Mouse (Mus musculus) kidney, adult 2 months (tissue): ENCODE measurements around the gene Slc25a36. TPM values are rescaled to one million over a fixed set of nuclear protein-coding genes. Genes with fewer than 3 reads are reported as not detected.

Experiments
- DNase-seq: peaks from one replicate; pipeline ENCODE4 v3.0.0; 2021
- H3K27ac ChIP-seq: fragments of 200-500 bp; 2 replicates; pipeline ENCODE4 v1.5.1; 2012; ENCODE audit warnings: low read depth, low read length, control low read depth, inconsistent platforms; ENCODE audit not compliant: insufficient read depth
- H3K27me3 ChIP-seq: fragments of 200-500 bp; replicated peaks from 2 replicates; pipeline ENCODE4 v1.6.1; 2012; ENCODE audit warnings: mild to moderate bottlenecking, moderate library complexity, low read length, inconsistent platforms; ENCODE audit not compliant: control insufficient read depth, insufficient read depth
- H3K36me3 ChIP-seq: fragments of 200-500 bp; 2 replicates; pipeline ENCODE4 v1.6.1; 2012; ENCODE audit warnings: mild to moderate bottlenecking, moderate library complexity, low read length, inconsistent platforms; ENCODE audit not compliant: control insufficient read depth, insufficient read depth
- H3K4me1 ChIP-seq: fragments of 200-500 bp; 2 replicates; pipeline ENCODE4 v1.6.1; 2011; ENCODE audit warnings: low read length; ENCODE audit not compliant: control insufficient read depth, insufficient read depth
- H3K4me3 ChIP-seq: fragments of 200-500 bp; 2 replicates; pipeline ENCODE4 v1.5.1; 2011; ENCODE audit warnings: mild to moderate bottlenecking, low read depth, low read length, control low read depth; ENCODE audit not compliant: insufficient read depth
- CTCF ChIP-seq: fragments of 200-500 bp; conservative IDR thresholded peaks from 2 replicates; pipeline ENCODE4 v1.5.1; 2011; ENCODE audit warnings: low read depth, mild to moderate bottlenecking, control low read depth, low read length, moderate library complexity, mixed read lengths; ENCODE audit not compliant: insufficient read depth, insufficient read length
- POLR2A ChIP-seq: fragments of 200-500 bp; IDR thresholded peaks from one replicate; pipeline ENCODE4 v1.6.1; 2011; ENCODE audit warnings: low read depth, low read length, control low read depth
- WGBS: fragments of 180-500 bp; shearing (Covaris S2); methylation state at CpG from one replicate; pipeline ENCODE4 v1.1.7; 2018; 5-methylcytosine and 5-hydroxymethylcytosine counted together
- polyA plus RNA-seq: library from polyadenylated mRNA; depleted of rRNA; stranded (reverse); fragments of >200 nt; gene quantifications from 2 replicates; pipeline ENCODE4 v1.2.3, GENCODE M21; 2012

The Slc25a36 gene
- polyA plus RNA-seq, 1 experiment: 45.6 TPM

GRCm38 (mm10) chr9:97143416-97143815 is 32.5 kb upstream of the Slc25a36 start:
- 79% methylated on average over 5 of the region's 5 CpGs for WGBS
- TF ChIP-seq POLR2A (no peak), CTCF (no peak)
- H3K36me3 ChIP-seq: no peaks in the 10 kb centered on the region
- H3K4me3 ChIP-seq: no peak overlapping the region
- H3K27me3 ChIP-seq: no peaks in the 10 kb centered on the region
- peaks cover 12% of the 10 kb centered on the region for H3K4me1 ChIP-seq
- peak; percentile 63 for DNase-seq
- no peak overlapping the region for H3K27ac ChIP-seq

DNA sequence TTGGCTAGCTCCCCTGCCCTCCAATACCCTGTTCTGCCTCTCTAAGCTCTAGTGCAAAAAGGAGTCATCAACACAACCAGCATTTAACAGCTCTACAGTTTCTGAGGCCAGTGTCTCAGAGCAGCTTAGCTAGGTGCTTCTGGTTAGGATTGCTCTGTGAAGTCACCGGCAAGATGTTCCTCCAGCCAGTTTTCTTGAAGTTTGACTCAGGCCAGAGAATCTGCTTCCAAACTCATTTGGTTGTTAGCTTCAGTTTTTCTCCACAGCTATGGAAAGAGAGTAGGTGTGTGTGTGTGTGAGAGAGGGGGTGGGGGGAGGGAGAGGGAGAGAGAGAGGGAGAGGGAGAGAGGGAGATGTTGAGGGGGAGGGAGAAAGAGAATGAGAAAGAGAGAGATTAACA is 31.6 kb upstream of the Slc25a36 start:
- Histone ChIP-seq H3K36me3 (no peaks in the 10 kb centered on the region), H3K4me1 (peaks cover 12% of the 10 kb centered on the region), H3K4me3 (no peak overlapping the region), H3K27ac (no peak overlapping the region), H3K27me3 (no peaks in the 10 kb centered on the region)
- no peak for DNase-seq
- WGBS: 85% methylated on average over 1 of the region's 1 CpGs
- no peak for TF ChIP-seq CTCF
- TF ChIP-seq POLR2A: no peak

GRCm38 (mm10) chr9:97141723-97142122 is 30.8 kb upstream of the Slc25a36 start:
- Histone ChIP-seq H3K4me1 (peaks cover 16% of the 10 kb centered on the region), H3K27ac (no peak overlapping the region), H3K27me3 (no peaks in the 10 kb centered on the region), H3K36me3 (no peaks in the 10 kb centered on the region), H3K4me3 (no peak overlapping the region)
- no peak for DNase-seq
- 73% methylated on average over 2 of the region's 2 CpGs for WGBS
- TF ChIP-seq CTCF (no peak), POLR2A (no peak)

- peak; percentile 90 for DNase-seq
- Histone ChIP-seq H3K27ac (peak overlapping the region; percentile 87), H3K27me3 (no peaks in the 10 kb centered on the region), H3K4me3 (no peak overlapping the region), H3K36me3 (no peaks in the 10 kb centered on the region), H3K4me1 (peaks cover 16% of the 10 kb centered on the region)
- TF ChIP-seq POLR2A: no peak
- WGBS: 34% methylated on average over 10 of the region's 10 CpGs
Observed at GRCm38 (mm10) chr9:97140145-97140932, 29.4 kb upstream of the Slc25a36 start.

GRCm38 (mm10) chr9:97137678-97138077 is 26.7 kb upstream of the Slc25a36 start:
- H3K27me3 ChIP-seq: no peaks in the 10 kb centered on the region
- peaks cover 21% of the 10 kb centered on the region for H3K4me1 ChIP-seq
- no peak for DNase-seq
- H3K36me3 ChIP-seq: no peaks in the 10 kb centered on the region
- no peak overlapping the region for H3K4me3 ChIP-seq
- WGBS: 79% methylated on average over 4 of the region's 4 CpGs
- H3K27ac ChIP-seq: peak overlapping the region; percentile 76
- no peak for TF ChIP-seq CTCF
- no peak for TF ChIP-seq POLR2A

DNA sequence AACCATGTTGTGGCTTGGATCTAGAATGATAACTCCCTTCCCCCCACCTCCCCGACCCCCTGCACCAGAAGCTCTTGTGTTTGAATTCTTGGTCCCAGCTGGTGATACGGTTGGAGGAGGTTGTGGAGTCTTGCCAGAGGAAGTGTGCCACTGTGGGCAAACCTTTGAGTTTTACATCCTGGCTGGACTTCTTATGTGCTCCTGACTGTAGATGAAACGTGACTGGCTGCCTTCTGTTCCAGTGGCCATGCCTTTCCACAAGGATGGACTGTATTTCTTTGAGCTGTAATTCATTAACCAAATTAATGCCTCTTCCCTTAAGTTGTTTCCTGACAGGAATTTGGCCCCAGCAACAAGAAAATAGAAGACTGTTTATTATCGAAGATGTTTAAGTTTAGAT is 26.2 kb upstream of the Slc25a36 start:
- Histone ChIP-seq H3K27me3 (no peaks in the 10 kb centered on the region), H3K36me3 (no peaks in the 10 kb centered on the region), H3K27ac (no peak overlapping the region), H3K4me1 (peaks cover 25% of the 10 kb centered on the region), H3K4me3 (no peak overlapping the region)
- no peak for TF ChIP-seq POLR2A
- DNase-seq: peak; percentile 84
- WGBS: 36% methylated on average over 4 of the region's 4 CpGs

- 79% methylated on average over 4 of the region's 4 CpGs for WGBS
- DNase-seq: no peak
- no peaks in the 10 kb centered on the region for H3K27me3 ChIP-seq
- H3K4me1 ChIP-seq: peaks cover 24% of the 10 kb centered on the region
- H3K36me3 ChIP-seq: no peaks in the 10 kb centered on the region
- TF ChIP-seq CTCF: no peak
- no peak for TF ChIP-seq POLR2A
- H3K4me3 ChIP-seq: no peak overlapping the region
- H3K27ac ChIP-seq: no peak overlapping the region
Observed at GRCm38 (mm10) chr9:97135866-97136265, 24.9 kb upstream of the Slc25a36 start.

GRCm38 (mm10) chr9:97133178-97133577 is 22.2 kb upstream of the Slc25a36 start:
- no peak for TF ChIP-seq CTCF
- no peak for TF ChIP-seq POLR2A

More at GRCm38 (mm10) chr9:97133178-97133577, 22.2 kb upstream of the Slc25a36 start:
- 21% methylated on average over 8 of the region's 8 CpGs for WGBS
- Histone ChIP-seq H3K4me1 (peaks cover 13% of the 10 kb centered on the region), H3K36me3 (no peaks in the 10 kb centered on the region), H3K27me3 (no peaks in the 10 kb centered on the region), H3K27ac (peak overlapping the region; percentile 92), H3K4me3 (no peak overlapping the region)
- peak; percentile 96 for DNase-seq
